Mouse (Mus musculus) neural tube, embryonic 15.5 days (tissue): ENCODE results near the gene Ints7. TPM values are rescaled to one million over a fixed set of nuclear protein-coding genes. Genes with fewer than 3 reads are reported as not detected.

Experiments
- ATAC-seq: fragments of 200-750 bp; cut with Nextera tagmentation; 2 replicates; pipeline ENCODE4 v1.8.0; 2017; ENCODE audit warnings: mild to moderate bottlenecking, moderate TSS enrichment, moderate library complexity; ENCODE audit not compliant: low FRiP score
- H3K27ac ChIP-seq: fragments of 300-500 bp; sonication (generic); replicated peaks from 2 replicates; pipeline ENCODE4 v1.5.1; 2015; ENCODE audit warnings: mild to moderate bottlenecking, inconsistent platforms
- H3K27me3 ChIP-seq: fragments of 300-500 bp; sonication (generic); replicated peaks from 2 replicates; pipeline ENCODE4 v1.6.1; 2015; ENCODE audit warnings: inconsistent platforms
- H3K36me3 ChIP-seq: fragments of 300-500 bp; sonication (generic); 2 replicates; pipeline ENCODE4 v1.6.1; 2015; ENCODE audit warnings: inconsistent platforms
- H3K4me1 ChIP-seq: fragments of 300-500 bp; sonication (generic); 2 replicates; pipeline ENCODE4 v1.6.1; 2015; ENCODE audit warnings: inconsistent platforms
- H3K4me2 ChIP-seq: fragments of 300-500 bp; sonication (generic); 2 replicates; pipeline ENCODE4 v1.6.1; 2015; ENCODE audit warnings: inconsistent platforms, mild to moderate bottlenecking, moderate library complexity
- H3K4me3 ChIP-seq: fragments of 300-500 bp; sonication (generic); replicated peaks from 2 replicates; pipeline ENCODE4 v1.5.1; 2015; ENCODE audit warnings: mild to moderate bottlenecking, inconsistent platforms
- H3K9ac ChIP-seq: fragments of 300-500 bp; sonication (generic); replicated peaks from 2 replicates; pipeline ENCODE4 v1.6.1; 2015; ENCODE audit warnings: mild to moderate bottlenecking, inconsistent platforms
- H3K9me3 ChIP-seq: fragments of 300-500 bp; sonication (generic); replicated peaks from 2 replicates; pipeline ENCODE4 v1.6.1; 2016; ENCODE audit warnings: inconsistent platforms
- WGBS: fragments of 180-500 bp; shearing (Covaris S2); methylation state at CpG from one replicate; pipeline ENCODE4 v1.1.7; 2015; ENCODE audit warnings: mixed read lengths; 5-methylcytosine and 5-hydroxymethylcytosine counted together
- polyA plus RNA-seq: library from polyadenylated mRNA; unstranded; fragments of >200 nt; fragmentation: Nextera tagmentation; extraction: Ambion mirVana; gene quantifications from 2 replicates; pipeline ENCODE4 v1.2.1, GENCODE M21; 2015

Gene Ints7
- polyA plus RNA-seq, 1 experiment from 2014 or later, result 32.2 TPM

DNA sequence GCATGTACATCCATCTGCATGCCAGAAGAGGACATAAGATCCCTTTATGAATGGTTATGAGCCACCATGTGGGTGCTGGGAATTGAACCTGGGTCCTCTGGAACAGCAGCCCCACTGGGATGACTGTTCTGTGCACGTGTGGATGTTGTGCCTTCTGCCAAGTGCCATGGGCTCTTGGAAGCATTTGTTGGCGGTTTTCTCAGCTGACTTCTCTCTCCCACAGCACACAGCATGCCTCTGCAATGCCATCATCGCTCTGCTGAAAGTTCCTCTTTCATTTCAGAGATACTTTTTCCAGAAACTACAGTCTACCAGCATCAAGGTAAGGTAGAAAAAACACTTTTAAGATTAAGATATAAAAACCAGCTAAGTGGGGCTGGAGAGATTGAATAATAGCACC lies 42.2 kb downstream of the Ints7 start:
- no peak overlapping the region for H3K4me2 ChIP-seq
- 94% methylated on average over 3 of the region's 3 CpGs for WGBS
- no peak overlapping the region for H3K4me3 ChIP-seq
- H3K27me3 ChIP-seq, result no peaks in the 10 kb centered on the region
- H3K9me3 ChIP-seq, result no peaks in the 10 kb centered on the region
- H3K36me3 ChIP-seq, result peaks cover 87% of the 10 kb centered on the region
- no peak for ATAC-seq
- no peak overlapping the region for H3K27ac ChIP-seq
- H3K4me1 ChIP-seq, result no peaks in the 10 kb centered on the region
- H3K9ac ChIP-seq, result no peak overlapping the region

DNA sequence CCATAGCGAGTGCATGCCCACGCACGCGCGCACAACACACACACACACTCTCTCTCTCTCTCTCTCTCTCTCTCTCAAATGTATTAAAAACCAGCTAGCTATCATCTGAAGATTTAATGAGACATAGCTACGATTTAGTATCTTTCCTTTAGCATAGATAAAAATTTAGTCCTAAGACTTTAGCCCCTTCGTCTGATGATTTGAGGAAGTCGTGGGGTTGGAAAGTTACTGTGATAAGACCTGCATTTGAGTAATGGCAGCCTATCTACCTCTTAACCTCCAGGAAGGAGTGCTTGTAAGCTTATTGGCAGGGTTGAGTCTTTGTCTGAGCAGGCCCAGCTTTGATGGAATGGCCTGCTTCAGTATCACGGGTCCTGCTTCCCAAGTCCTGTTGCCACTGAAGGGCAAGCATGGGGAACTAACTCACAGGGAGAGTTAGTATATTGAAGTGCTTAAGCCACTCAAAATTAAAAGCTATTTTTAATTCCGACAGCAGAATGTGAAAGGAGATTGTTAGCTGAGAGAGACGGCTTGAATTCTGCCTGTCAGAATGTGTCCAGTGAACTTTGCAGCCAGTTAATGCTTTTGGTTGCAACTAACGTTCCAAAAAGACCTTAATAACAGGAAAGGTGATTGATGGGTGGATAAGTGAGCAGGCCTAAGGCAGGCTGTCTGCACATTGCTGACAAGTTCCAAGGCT lies 42.8 kb downstream of the Ints7 start:
- H3K27ac ChIP-seq, result no peak overlapping the region
- H3K9ac ChIP-seq, result no peak overlapping the region
- H3K4me3 ChIP-seq, result no peak overlapping the region
- ATAC-seq, result no peak
- peaks cover 81% of the 10 kb centered on the region for H3K36me3 ChIP-seq
- H3K9me3 ChIP-seq, result no peaks in the 10 kb centered on the region
- H3K4me2 ChIP-seq, result no peak overlapping the region
- WGBS, result 91% methylated on average over 12 of the region's 12 CpGs
- H3K4me1 ChIP-seq, result no peaks in the 10 kb centered on the region
- H3K27me3 ChIP-seq, result no peaks in the 10 kb centered on the region

DNA sequence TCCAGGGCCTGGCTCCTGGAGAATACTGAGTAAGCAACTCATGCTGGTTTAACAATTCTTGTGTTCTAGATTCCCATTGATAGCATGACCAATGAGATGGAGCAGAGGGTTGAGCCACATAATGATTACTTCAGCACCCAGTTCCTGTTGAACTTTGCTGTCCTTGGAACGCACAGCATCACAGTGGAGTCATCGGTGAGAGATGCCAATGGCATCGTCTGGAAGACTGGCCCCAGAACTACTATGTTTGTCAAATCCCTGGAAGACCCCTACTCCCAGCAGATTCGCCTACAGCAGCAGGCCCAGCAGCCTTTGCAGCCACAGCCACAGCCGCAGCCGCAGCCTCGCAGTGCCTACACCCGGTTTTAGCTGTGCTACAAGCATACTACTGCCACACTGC lies 45.7 kb downstream of the Ints7 start:
- WGBS, result 97% methylated on average over 8 of the region's 8 CpGs
- Histone ChIP-seq H3K4me1 (no peaks in the 10 kb centered on the region), H3K27ac (no peak overlapping the region), H3K9me3 (no peaks in the 10 kb centered on the region), H3K4me3 (no peak overlapping the region), H3K27me3 (no peaks in the 10 kb centered on the region), H3K9ac (no peak overlapping the region), H3K36me3 (peaks cover 58% of the 10 kb centered on the region), H3K4me2 (no peak overlapping the region)
- no peak for ATAC-seq

DNA sequence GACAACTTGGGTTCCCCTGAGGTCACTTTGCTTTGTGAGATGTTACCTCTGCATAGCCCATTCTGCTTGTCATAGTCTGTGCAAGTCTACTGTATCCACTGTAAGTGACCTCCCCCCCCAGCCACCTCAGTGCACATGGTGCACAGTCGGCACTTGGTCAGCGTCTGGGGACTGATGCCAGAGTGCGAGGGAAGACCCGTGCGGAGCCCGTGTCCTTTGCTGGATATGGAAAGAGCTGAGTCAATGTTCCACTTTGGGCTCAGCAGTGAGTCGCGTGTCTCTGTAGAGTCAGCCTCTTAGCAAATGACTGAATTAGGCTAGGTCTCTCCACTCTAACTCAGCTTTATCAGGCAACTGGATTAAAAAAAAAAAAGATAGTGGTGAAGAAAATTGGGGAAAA lies 47.4 kb downstream of the Ints7 start:
- H3K4me2 ChIP-seq, result no peak overlapping the region
- H3K4me3 ChIP-seq, result no peak overlapping the region
- no peaks in the 10 kb centered on the region for H3K27me3 ChIP-seq
- H3K4me1 ChIP-seq, result no peaks in the 10 kb centered on the region
- H3K36me3 ChIP-seq, result peaks cover 42% of the 10 kb centered on the region
- 94% methylated on average over 8 of the region's 8 CpGs for WGBS
- H3K27ac ChIP-seq, result no peak overlapping the region
- no peaks in the 10 kb centered on the region for H3K9me3 ChIP-seq
- H3K9ac ChIP-seq, result no peak overlapping the region
- no peak for ATAC-seq

DNA sequence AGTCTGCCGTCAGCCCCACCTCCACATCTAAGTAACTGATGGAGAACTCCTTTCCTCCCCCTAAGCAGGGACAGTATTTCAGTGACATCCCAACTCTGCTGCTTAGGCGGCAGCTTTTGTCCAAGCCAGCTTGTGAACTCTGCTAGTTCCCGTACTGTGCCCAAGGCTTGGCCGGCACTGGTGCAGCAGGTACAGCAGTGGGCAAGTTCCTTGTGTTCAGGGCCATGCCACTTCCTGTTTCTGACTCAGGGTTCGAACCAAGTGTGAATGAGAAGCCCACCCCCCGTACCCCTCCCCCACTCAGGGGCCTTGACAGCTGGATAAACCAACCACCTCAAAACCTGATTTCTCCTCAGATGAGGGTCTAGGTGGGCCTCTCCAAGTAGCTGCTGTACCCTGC lies 49.1 kb downstream of the Ints7 start:
- H3K27me3 ChIP-seq, result no peaks in the 10 kb centered on the region
- H3K9ac ChIP-seq, result no peak overlapping the region
- H3K27ac ChIP-seq, result no peak overlapping the region
- no peaks in the 10 kb centered on the region for H3K4me1 ChIP-seq
- H3K9me3 ChIP-seq, result no peaks in the 10 kb centered on the region
- no peak overlapping the region for H3K4me2 ChIP-seq
- no peak for ATAC-seq
- H3K4me3 ChIP-seq, result no peak overlapping the region
- peaks cover 26% of the 10 kb centered on the region for H3K36me3 ChIP-seq
- WGBS, result 75% methylated on average over 6 of the region's 6 CpGs

DNA sequence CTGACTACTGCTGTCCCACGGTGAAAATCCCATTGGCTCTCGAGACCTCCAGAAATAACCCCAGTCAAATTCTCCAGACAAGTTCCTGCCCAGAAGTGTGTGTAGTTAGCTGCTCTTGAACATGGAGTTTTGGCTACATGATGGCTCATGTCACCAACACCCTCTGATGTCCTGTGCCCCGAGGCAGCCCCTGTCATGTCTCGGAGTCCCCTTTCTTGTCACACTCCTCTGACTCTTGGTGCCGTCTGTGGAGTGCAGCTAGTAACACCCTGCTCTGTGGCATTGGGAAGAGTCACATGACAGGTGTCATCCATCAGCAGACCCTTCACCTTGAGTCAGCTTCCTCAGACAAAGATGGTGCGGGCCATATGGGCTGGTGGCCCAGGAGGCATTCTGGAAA lies 49.6 kb downstream of the Ints7 start:
- Histone ChIP-seq H3K9me3 (no peaks in the 10 kb centered on the region), H3K36me3 (peaks cover 21% of the 10 kb centered on the region), H3K27ac (no peak overlapping the region), H3K9ac (no peak overlapping the region), H3K27me3 (no peaks in the 10 kb centered on the region), H3K4me2 (no peak overlapping the region), H3K4me3 (no peak overlapping the region), H3K4me1 (no peaks in the 10 kb centered on the region)
- WGBS, result 75% methylated on average over 6 of the region's 6 CpGs
- no peak for ATAC-seq

DNA sequence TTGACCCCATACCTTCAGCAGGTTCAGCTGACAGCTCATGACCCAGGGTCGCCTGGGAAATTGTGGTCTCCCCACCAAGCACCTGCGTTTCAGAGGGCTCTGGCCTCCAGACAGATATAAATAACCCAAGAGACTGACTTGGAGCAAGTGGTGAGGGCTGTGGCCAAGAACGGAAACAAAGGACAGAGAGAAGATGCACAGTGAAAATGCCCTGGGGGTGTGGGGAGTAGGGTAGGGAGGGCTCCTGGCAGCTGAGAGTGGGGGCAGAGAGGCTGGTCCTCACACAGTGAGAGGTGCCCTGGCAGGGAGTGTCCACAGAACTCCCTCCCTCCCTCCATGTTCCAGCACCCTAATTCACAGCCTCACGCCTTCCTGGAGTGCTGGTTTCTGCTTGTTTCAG lies 50.2 kb downstream of the Ints7 start:
- no peak for ATAC-seq
- Histone ChIP-seq H3K9me3 (no peaks in the 10 kb centered on the region), H3K27me3 (no peaks in the 10 kb centered on the region), H3K36me3 (peaks cover 15% of the 10 kb centered on the region), H3K4me3 (no peak overlapping the region), H3K4me1 (no peaks in the 10 kb centered on the region), H3K9ac (no peak overlapping the region), H3K4me2 (no peak overlapping the region), H3K27ac (no peak overlapping the region)
- WGBS, result 34% methylated on average over 4 of the region's 4 CpGs

DNA sequence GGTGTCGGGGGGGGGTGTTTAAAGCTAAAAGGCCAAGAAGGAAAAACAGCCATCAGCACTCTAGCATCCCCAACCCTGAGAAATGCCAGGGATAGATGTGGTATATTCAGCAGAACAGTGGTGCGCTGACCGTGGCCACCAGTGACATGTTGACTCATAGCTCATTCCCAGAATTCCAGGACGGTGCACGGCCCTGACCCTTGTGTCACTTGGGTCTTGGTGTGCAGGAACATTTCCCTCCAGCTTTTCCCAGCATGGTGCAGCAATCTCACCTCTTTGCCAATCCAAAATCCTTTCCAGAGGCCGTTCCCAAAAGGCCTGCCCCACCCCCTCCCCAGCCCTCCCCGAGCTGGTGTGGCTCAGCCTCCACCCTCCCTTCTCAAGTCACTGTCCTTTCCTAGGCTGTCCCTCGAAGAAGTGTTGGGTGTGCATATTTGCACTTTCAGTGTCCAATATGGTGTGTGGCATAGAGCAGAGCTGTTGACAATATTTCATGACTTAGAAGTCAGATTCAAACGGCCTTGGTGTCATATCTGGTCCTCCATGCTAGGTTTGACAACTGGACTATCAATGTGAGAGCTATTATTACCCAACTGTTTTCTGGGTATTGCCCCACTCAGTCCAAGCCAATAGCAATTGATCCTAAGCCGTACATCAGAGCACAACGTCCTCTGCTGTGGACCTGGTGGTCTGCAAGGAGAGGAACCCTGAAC lies 53.2 kb downstream of the Ints7 start:
- H3K27me3 ChIP-seq, result no peaks in the 10 kb centered on the region
- no peak overlapping the region for H3K27ac ChIP-seq
- no peaks in the 10 kb centered on the region for H3K36me3 ChIP-seq
- H3K4me1 ChIP-seq, result no peaks in the 10 kb centered on the region
- no peaks in the 10 kb centered on the region for H3K9me3 ChIP-seq
- no peak for ATAC-seq
- WGBS, result 44% methylated on average over 10 of the region's 11 CpGs
- H3K4me3 ChIP-seq, result no peak overlapping the region
- no peak overlapping the region for H3K9ac ChIP-seq
- H3K4me2 ChIP-seq, result no peak overlapping the region

DNA sequence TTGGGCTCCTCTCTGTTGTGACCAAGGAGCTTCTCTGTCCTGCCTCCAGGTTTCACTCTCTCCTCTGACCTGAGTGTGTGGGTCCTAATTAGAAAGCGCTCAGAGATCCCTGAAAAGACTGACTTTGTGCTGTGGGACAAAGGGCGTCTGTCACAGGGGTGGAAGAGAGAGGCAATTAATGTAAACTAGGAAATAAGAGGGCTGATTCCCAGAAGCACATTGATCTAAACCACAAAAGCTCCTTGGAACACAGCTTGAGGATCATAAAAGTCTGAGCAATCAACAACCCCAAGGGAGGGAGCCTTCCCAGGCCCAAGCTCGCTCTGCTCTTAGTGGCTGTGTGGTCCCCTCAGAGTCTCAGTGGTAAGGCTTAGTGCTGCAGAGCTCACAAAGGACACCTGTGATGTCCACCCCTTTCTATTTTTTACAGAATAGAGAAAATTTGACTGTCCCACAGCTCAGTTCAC lies 53.8 kb downstream of the Ints7 start:
- Histone ChIP-seq H3K9me3 (no peaks in the 10 kb centered on the region), H3K9ac (no peak overlapping the region), H3K4me1 (no peaks in the 10 kb centered on the region), H3K27ac (no peak overlapping the region), H3K27me3 (no peaks in the 10 kb centered on the region), H3K4me3 (no peak overlapping the region), H3K36me3 (no peaks in the 10 kb centered on the region), H3K4me2 (no peak overlapping the region)
- WGBS, result 22% methylated on average over 3 of the region's 3 CpGs
- ATAC-seq, result no peak

DNA sequence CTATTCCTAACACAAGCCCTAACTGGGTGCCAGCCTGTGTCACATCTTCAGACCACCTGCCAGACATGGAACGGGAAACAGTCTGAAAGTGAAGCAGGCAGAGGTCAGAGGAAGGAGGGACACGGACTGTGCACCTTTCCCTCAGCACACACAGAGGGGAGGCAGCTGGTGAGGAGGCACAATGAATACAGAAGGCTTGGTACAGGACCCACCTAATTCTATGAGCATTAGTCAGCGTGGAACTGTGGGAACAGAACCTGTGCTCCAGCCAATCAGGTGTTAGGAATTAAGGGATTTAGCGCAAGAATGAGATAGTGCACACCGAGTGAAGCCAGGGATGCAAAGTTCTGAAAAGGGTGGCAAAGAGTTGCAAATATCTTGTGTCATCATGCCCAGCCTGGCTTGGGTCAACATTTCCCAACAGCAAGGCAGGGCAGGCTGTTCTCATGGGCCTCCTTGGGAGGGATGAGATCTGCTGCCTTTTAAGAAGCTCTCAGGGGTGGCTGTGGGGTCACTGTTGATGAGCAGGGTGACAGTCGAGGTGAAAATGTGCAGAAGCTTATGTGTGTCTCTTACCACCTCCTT lies 57.2 kb downstream of the Ints7 start:
- H3K27ac ChIP-seq, result no peak overlapping the region
- no peak overlapping the region for H3K4me3 ChIP-seq
- no peak overlapping the region for H3K4me2 ChIP-seq
- H3K36me3 ChIP-seq, result no peaks in the 10 kb centered on the region
- WGBS, result 84% methylated on average over 6 of the region's 6 CpGs
- no peak for ATAC-seq
- no peaks in the 10 kb centered on the region for H3K9me3 ChIP-seq
- H3K27me3 ChIP-seq, result no peaks in the 10 kb centered on the region
- H3K9ac ChIP-seq, result no peak overlapping the region
- H3K4me1 ChIP-seq, result no peaks in the 10 kb centered on the region

DNA sequence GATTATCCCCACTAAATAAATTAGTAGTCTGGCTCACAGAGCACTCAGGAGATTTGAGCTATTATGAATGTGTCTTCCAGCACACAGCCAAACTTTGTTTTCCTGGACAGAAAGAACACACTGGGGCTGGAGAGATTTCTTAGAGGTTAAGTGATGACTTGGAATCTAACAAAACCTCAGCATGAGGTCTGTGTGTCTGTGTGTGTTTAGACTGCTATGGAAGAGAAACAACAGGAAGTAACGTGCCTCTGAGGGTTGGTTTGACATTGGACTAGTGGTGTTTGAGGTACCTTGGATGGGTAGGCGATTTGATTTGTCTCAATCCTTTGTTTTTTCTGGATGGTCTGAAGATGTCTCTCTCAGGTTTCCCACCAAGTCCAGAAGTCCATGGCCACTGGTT lies 58.7 kb downstream of the Ints7 start:
- Histone ChIP-seq H3K9ac (no peak overlapping the region), H3K4me3 (no peak overlapping the region), H3K27ac (no peak overlapping the region), H3K9me3 (no peaks in the 10 kb centered on the region), H3K36me3 (no peaks in the 10 kb centered on the region), H3K4me2 (no peak overlapping the region), H3K27me3 (no peaks in the 10 kb centered on the region), H3K4me1 (no peaks in the 10 kb centered on the region)
- no peak for ATAC-seq
- WGBS, result 58% methylated on average over 2 of the region's 2 CpGs

DNA sequence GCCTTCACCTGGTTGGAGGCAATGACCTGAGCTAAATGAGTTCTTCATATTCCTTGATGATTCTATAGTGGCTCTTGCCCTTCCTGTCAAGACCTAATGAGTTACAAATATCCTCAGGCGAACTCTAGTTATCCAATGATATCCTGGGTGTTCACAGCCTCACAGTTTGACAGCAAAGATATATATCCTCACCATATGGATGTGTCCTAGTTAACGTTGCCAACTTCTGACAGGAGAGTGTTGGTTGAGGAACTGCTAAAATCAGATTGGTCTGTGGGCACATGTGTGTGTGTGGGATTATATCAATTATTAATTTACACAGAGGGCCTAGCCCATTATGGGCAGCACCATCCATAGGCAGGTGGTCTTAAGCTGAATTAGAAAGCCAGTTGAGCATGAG lies 63.0 kb downstream of the Ints7 start:
- no peaks in the 10 kb centered on the region for H3K9me3 ChIP-seq
- H3K4me3 ChIP-seq, result no peak overlapping the region
- no peaks in the 10 kb centered on the region for H3K36me3 ChIP-seq
- H3K27ac ChIP-seq, result no peak overlapping the region
- ATAC-seq, result no peak
- no peak overlapping the region for H3K9ac ChIP-seq
- H3K4me1 ChIP-seq, result peaks cover 4% of the 10 kb centered on the region; the same call in 1 of the 2 replicates
- WGBS, result 80% methylated on average over 2 of the region's 2 CpGs
- H3K27me3 ChIP-seq, result no peaks in the 10 kb centered on the region
- no peak overlapping the region for H3K4me2 ChIP-seq
